Mouse (Mus musculus): ENCODE measurements around the gene Dedd2.

DNA sequence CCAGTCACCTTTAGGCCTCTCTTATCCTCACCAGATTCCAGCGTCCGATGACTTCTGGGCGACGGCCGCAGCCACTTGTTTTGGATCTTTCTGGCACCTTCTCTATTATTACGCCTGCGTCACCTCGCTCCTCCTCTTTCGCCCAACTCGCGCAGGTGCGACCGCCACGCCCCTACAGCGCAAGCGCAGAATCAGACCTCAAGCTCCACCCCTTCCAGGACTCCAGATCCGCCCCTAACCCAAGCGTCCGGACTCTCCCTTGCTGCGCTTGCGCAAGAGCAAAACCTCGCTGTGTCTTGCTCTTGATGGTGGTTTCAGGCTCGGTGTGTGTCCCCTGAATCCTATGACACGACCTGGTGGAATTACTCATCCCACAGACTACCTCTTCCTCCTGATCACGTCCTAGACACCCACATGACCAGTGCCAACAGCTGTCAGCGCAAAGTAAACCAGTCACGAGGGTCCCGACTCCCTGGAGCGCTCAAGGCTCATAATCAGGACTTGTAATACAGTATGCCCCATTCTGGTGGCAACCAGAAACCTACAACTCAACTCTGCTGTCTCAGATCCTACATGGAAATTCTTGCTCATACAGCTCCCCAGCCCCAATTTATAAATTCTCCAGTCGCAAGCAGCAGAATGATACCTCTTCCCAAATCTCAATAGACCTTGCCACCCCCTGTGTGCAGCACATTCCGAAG, 509 bp downstream of the Dedd2 start:
- TF ChIP-seq POLR2A (IDR thresholded peaks at IDR 0.05; ENCODE audit: low read depth, low read length) (peak; percentile 79), HCFC1 (IDR thresholded peaks at IDR 0.05; ENCODE audit: low read depth, low read length) (peak; percentile 23), NRF1 (IDR thresholded peaks at IDR 0.05; ENCODE audit: low read depth, low read length) (peak; percentile 96), MAFK (IDR thresholded peaks at IDR 0.05; ENCODE audit: insufficient replicate concordance, low read length) (no peak), NELFE (IDR thresholded peaks at IDR 0.05; ENCODE audit: low read depth, low read length) (peak; percentile 76), CTCF (conservative IDR thresholded peaks at IDR 0.05 in 1 of 2, IDR thresholded peaks at IDR 0.05 in 1 of 2; ENCODE audit: low read depth in 2 of 2, low read length in 2 of 2) (no peak), CHD1 (IDR thresholded peaks at IDR 0.05; ENCODE audit: low read depth, low read length) (no peak), ETS1 (conservative IDR thresholded peaks at IDR 0.05; ENCODE audit: low read depth, low read length) (no peak), JUND (conservative IDR thresholded peaks at IDR 0.05; ENCODE audit: low read depth, low read length) (0 out of 2 replicates have a peak, but pooled peaks have one; percentile 27), PAX5 (IDR thresholded peaks at IDR 0.05; ENCODE audit: low read length) (no peak)
